Mouse (Mus musculus) G1E (cell line): ENCODE measurements around the gene Sec14l4. TPM values are rescaled to one million over a fixed set of nuclear protein-coding genes. Genes with fewer than 3 reads are reported as not detected.

Source experiments
- ATAC-seq: 2 replicates; pipeline ENCODE4 v1.8.0; 2016; ENCODE audit warnings: mild to moderate bottlenecking; ENCODE audit not compliant: insufficient number of reproducible peaks, poor library complexity, low FRiP score, severe bottlenecking; ENCODE audit errors: extremely low read depth
- DNase-seq: peaks from one replicate; pipeline ENCODE4 v3.0.0; 2012; ENCODE audit warnings: low spot score
- H3K27me3 ChIP-seq: 2 replicates; pipeline ENCODE4 v1.6.1; 2012; ENCODE audit warnings: mild to moderate bottlenecking, low read length, inconsistent platforms; ENCODE audit not compliant: insufficient read depth
- H3K36me3 ChIP-seq: replicated peaks from 2 replicates; pipeline ENCODE3; 2012; ENCODE audit warnings: mild to moderate bottlenecking, inconsistent platforms
- H3K4me1 ChIP-seq: 2 replicates; pipeline ENCODE4 v1.6.1; 2012; ENCODE audit warnings: low read depth, low read length, inconsistent platforms, mixed read lengths; ENCODE audit not compliant: insufficient read depth
- H3K4me3 ChIP-seq: 2 replicates; pipeline ENCODE4 v1.5.1; 2012; ENCODE audit warnings: low read depth, mild to moderate bottlenecking, inconsistent platforms, low read length, moderate library complexity, mixed read lengths
- H3K9me3 ChIP-seq: replicated peaks from 2 replicates; pipeline ENCODE4 v1.6.1; 2012; ENCODE audit warnings: inconsistent platforms
- CTCF ChIP-seq: IDR thresholded peaks from 2 replicates; pipeline ENCODE4 v1.5.1; 2012; ENCODE audit warnings: low read depth, low read length, inconsistent platforms, mixed read lengths
- GATA1 ChIP-seq: IDR thresholded peaks from 2 replicates; pipeline ENCODE4 v1.6.1; 2012; ENCODE audit warnings: borderline replicate concordance, low read length, inconsistent platforms, mixed read lengths
- GATA2 ChIP-seq: IDR thresholded peaks from 2 replicates; pipeline ENCODE4 v1.6.1; 2012; ENCODE audit warnings: low read depth, low read length, inconsistent platforms, borderline replicate concordance
- POLR2AphosphoS5 ChIP-seq: IDR thresholded peaks from 2 replicates; pipeline ENCODE4 v1.6.1; 2012; ENCODE audit warnings: low read depth, low read length, inconsistent platforms; ENCODE audit not compliant: insufficient replicate concordance
- TAL1 ChIP-seq: conservative IDR thresholded peaks from 2 replicates; pipeline ENCODE4 v1.6.1; 2012; ENCODE audit warnings: low read depth, low read length, inconsistent platforms, mixed read lengths
- polyA plus RNA-seq: library from polyadenylated mRNA; stranded (reverse); fragments of >175 nt; gene quantifications from 2 replicates; pipeline ENCODE4 v1.2.3, GENCODE M21; 2012
- total RNA-seq, 2 experiments: library from RNA; stranded (forward) in 1 of 2; stranded (reverse) in 1 of 2; fragments of 200-1000 nt in 1 of 2; fragments of >200 nt in 1 of 2; fragmentation: Nextera tagmentation in 1 of 2; gene quantifications; 2 replicates each; pipeline ENCODE4 v1.2.3; 2014 to 2017

Sec14l4 gene
- total and polyA plus RNA-seq, 3 experiments = 0.11 TPM; not detected in 2

- H3K4me3 ChIP-seq = no peak overlapping the region
- no peaks in the 10 kb centered on the region; the same call in 1 of the 2 replicates for H3K4me1 ChIP-seq
- no peak for TF ChIP-seq GATA1
- no peak for TF ChIP-seq TAL1
- no peak for TF ChIP-seq POLR2AphosphoS5
- no peak for TF ChIP-seq GATA2
- TF ChIP-seq CTCF = no peak
Measured at GRCm38 (mm10) chr11:4035916-4036315, 4.7 kb downstream of the Sec14l4 start.

GRCm38 (mm10) chr11:4036365-4037084, 5.3 kb downstream of the Sec14l4 start:
- TF ChIP-seq GATA1 = no peak
- no peak for TF ChIP-seq TAL1
- TF ChIP-seq CTCF = no peak
- no peak for TF ChIP-seq GATA2
- no peak for TF ChIP-seq POLR2AphosphoS5
- H3K4me3 ChIP-seq = no peak overlapping the region
- peaks cover 10% of the 10 kb centered on the region for H3K27me3 ChIP-seq
- DNase-seq = no peak
- ATAC-seq = no peak
- H3K36me3 ChIP-seq = no peaks in the 10 kb centered on the region
- H3K9me3 ChIP-seq = no peaks in the 10 kb centered on the region
- no peaks in the 10 kb centered on the region; the same call in 1 of the 2 replicates for H3K4me1 ChIP-seq

More at GRCm38 (mm10) chr11:4035916-4036315, 4.7 kb downstream of the Sec14l4 start:
- DNase-seq = no peak
- Histone ChIP-seq H3K36me3 (no peaks in the 10 kb centered on the region), H3K9me3 (no peaks in the 10 kb centered on the region), H3K27me3 (peaks cover 15% of the 10 kb centered on the region)
- ATAC-seq = no peak

DNA sequence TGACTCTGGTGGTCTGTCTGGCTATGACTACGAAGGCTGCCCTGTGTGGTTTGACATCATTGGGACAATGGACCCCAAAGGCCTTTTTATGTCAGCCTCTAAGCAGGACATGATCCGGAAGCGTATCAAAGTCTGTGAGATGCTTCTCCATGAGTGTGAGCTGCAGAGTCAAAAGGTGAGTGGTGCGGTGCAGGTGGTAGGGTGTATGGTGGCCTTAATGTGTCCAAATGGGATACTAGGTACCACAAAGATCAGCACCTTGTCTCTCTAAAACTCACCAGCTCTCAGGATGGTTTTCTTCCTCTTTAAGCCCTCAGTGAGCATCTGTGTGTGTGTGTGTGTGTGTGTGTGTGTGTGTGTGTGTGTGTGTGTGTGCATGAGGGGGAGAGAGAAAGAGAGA, 8.7 kb downstream of the Sec14l4 start:
- H3K27me3 ChIP-seq = peaks cover 7% of the 10 kb centered on the region
- ATAC-seq = no peak
- no peaks in the 10 kb centered on the region for H3K36me3 ChIP-seq
- no peak for DNase-seq
- H3K9me3 ChIP-seq = no peaks in the 10 kb centered on the region
- no peak overlapping the region for H3K4me3 ChIP-seq
- TF ChIP-seq POLR2AphosphoS5 (no peak), GATA2 (no peak)
- no peaks in the 10 kb centered on the region; the same call in 1 of the 2 replicates for H3K4me1 ChIP-seq

- ATAC-seq = no peak
- no peaks in the 10 kb centered on the region for H3K4me1 ChIP-seq
- peaks cover 5% of the 10 kb centered on the region for H3K27me3 ChIP-seq
- no peak for DNase-seq
- no peak overlapping the region for H3K4me3 ChIP-seq
- TF ChIP-seq TAL1 (no peak), GATA2 (no peak), GATA1 (no peak), CTCF (no peak), POLR2AphosphoS5 (no peak)
- no peaks in the 10 kb centered on the region for H3K9me3 ChIP-seq
- no peaks in the 10 kb centered on the region for H3K36me3 ChIP-seq
Measured at GRCm38 (mm10) chr11:4041123-4041625, 9.9 kb downstream of the Sec14l4 start.

GRCm38 (mm10) chr11:4043081-4043480, 11.8 kb downstream of the Sec14l4 start:
- no peaks in the 10 kb centered on the region for H3K36me3 ChIP-seq
- no peaks in the 10 kb centered on the region for H3K4me1 ChIP-seq
- ATAC-seq (no peak), DNase-seq (no peak)
- H3K4me3 ChIP-seq = no peak overlapping the region
- no peak for TF ChIP-seq GATA2
- no peak for TF ChIP-seq POLR2AphosphoS5
- no peak for TF ChIP-seq TAL1
- no peak for TF ChIP-seq CTCF
- H3K27me3 ChIP-seq = peaks cover 5% of the 10 kb centered on the region
- no peaks in the 10 kb centered on the region for H3K9me3 ChIP-seq

- TF ChIP-seq GATA1 (no peak), POLR2AphosphoS5 (no peak), CTCF (no peak), TAL1 (no peak)
- H3K4me1 ChIP-seq = no peaks in the 10 kb centered on the region
- DNase-seq (no peak), ATAC-seq (no peak)
- H3K36me3 ChIP-seq = no peaks in the 10 kb centered on the region
- H3K9me3 ChIP-seq = no peaks in the 10 kb centered on the region
- no peak overlapping the region for H3K4me3 ChIP-seq
- H3K27me3 ChIP-seq = peaks cover 5% of the 10 kb centered on the region
Measured at GRCm38 (mm10) chr11:4046526-4046925, 15.3 kb downstream of the Sec14l4 start.
